Mouse (Mus musculus) fibroblast of lung, adult 2 months (primary cell): ENCODE results near the gene Clec10a.

Experiments used
- DNase-seq: peaks from one replicate; pipeline ENCODE4 v3.0.0-alpha.2; 2011; ENCODE audit warnings: low read depth

Gene Clec10a

GRCm38 (mm10) chr11:70185120-70185519 is 29.1 kb downstream of the Clec10a start:
- no peak for DNase-seq

- no peak for DNase-seq
These were observed 33.5 kb downstream of the Clec10a start for GRCm38 (mm10) chr11:70189319-70190134.

DNA sequence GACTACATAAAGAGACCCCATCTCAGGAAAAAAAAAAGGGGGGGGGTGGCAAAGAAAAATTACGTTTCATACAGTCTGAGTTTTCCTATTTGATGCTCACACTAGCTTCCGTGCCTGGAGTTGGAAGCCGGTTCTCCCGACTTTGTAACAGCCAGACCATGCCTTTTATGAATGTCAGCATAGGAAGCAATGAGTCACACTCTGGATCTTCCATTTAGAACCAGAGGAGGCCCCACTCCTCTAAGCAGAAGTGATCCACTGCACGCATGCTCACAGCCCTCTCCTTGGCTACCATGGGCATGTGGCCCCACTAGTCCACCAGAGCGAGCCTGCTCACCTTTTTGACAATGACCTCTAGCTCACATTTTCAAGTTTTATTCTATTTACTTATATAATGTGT is 35.2 kb downstream of the Clec10a start:
- no peak for DNase-seq

GRCm38 (mm10) chr11:70192157-70192556 is 36.2 kb downstream of the Clec10a start:
- no peak for DNase-seq

DNA sequence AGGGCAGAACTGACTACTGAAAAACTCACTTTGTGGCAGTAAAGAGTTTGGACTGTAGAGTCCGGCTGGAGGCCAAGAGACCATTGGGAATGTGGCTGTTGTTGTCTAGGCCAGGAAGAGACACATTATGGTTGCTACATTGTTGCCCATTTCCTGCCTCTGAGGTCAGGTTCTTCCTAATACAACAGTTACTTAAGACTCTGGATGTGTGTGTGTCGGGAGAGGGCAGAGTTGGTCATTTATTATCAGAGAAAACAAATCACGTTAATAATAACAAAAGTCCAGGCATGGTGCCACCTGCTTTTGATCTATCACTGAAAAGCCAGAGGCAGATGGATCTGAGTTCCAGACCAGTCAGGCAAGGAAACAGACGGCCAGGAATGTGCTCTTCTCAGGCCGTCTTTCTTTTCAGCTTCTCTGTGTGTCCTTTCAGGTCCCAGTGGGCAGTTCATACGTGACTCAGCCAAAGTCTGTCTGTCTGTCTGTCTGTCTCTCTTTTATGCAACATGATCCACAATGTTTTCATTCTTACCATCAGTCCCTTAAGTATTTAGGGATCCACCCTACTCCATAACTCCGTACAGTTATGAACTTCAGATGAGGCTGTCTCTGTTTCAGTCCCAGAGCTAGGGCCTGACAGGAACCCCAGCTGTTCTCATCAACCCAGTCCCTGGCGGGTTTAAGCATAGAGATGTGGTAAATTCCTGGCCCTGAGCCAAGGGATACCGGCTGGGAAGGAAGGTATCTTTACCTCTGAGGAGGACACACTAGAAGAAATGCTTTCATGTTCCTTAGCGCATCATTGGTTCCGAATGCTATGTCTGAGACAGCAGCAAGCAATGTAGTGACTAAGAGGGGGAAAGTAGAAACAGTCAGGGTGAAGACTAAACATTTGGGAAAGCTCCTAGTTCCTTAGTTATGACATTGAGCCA is 37.6 kb downstream of the Clec10a start:
- no peak for DNase-seq

DNA sequence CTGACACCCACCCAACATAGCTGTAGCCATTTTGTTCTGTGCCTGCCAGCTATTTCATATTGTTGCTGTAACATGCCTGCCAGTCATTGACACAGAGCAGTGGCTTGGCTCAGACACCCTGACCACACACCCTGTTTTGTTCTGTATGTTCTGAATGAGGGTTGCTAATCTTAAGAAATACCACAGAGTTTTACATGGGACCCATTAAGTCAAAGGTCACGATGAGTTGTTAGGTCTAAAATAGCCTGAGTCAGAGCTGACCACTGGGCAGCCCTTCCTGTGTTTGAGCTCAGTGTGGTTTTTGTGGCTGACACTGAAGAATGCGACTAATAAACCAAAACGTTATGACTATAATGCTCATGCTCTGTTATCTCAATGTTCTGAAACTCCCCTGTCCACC is 42.3 kb downstream of the Clec10a start:
- peak; percentile 93 for DNase-seq

- DNase-seq = no peak
These were observed 43.1 kb downstream of the Clec10a start for GRCm38 (mm10) chr11:70199107-70199506.

- DNase-seq = no peak
These were observed 44.1 kb downstream of the Clec10a start for GRCm38 (mm10) chr11:70200036-70200608.

DNA sequence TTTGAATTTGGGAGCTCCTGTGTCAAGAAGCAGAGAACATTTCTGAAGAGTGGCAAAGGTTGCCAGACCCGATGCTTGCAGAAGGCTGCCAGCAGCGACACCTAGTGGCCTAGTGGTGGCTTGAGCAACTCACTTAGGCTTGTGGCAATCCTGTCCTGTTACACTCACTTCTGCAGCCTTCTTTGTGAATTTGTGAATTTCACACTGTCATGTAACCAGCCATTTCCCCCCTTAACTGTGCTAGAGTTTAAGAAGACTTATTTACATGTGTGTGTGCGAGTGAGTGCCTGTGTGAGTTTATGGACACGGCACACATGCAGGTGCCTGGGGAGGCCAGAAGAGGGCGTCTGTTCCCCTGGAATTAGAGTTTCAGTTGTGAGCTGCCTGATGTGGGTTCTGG is 45.7 kb downstream of the Clec10a start:
- DNase-seq = no peak

DNA sequence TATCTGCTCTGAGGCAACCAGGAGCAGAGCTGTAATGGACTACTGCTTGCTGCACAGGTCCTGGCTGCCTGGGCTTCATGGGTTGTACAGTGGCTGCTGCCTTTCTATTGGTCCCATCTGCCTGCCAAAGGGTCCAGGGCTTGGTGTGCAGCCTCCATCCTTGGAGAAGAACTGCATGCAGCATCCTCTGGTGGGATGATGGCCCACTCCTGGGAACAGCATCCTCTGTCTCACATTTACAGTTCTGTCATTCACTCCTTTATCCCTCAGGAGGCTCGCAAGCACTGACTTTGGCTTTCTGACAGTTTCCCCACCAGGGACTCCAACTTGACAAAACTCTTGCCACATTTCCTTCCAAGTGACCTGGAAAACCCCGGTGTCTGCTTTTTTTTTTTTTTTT is 50.8 kb downstream of the Clec10a start:
- DNase-seq = no peak

DNA sequence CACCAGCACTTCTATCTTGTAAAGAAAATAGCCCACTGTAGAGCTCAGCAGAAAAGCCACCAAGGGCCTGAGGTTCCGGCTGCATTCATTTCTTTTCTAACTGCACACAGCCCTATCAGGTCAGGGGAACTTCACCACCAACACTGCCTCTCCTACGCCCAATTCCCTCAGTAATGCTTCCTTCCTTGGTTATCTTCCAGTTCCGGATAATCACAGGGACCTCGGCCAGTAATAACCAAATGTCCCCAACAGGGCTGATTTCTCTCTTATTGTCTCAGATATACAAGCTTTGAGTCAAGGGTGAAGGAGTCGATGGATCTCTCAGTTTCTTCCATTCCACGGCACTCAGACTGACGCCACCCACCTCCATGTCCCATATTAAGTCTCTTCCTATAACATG is 51.3 kb downstream of the Clec10a start:
- DNase-seq = no peak

GRCm38 (mm10) chr11:70208778-70209388 is 52.9 kb downstream of the Clec10a start:
- no peak for DNase-seq

GRCm38 (mm10) chr11:70210681-70211080 is 54.7 kb downstream of the Clec10a start:
- no peak for DNase-seq

GRCm38 (mm10) chr11:70211972-70212371 is 56.0 kb downstream of the Clec10a start:
- no peak for DNase-seq

GRCm38 (mm10) chr11:70212423-70212822 is 56.4 kb downstream of the Clec10a start, which contains the start of gene Slc16a11:
Gene Slc16a11, plus strand, starts transcription at chr11:70212752.
- DNase-seq = no peak

GRCm38 (mm10) chr11:70212896-70213295 is 56.9 kb downstream of the Clec10a start:
- DNase-seq = no peak

DNA sequence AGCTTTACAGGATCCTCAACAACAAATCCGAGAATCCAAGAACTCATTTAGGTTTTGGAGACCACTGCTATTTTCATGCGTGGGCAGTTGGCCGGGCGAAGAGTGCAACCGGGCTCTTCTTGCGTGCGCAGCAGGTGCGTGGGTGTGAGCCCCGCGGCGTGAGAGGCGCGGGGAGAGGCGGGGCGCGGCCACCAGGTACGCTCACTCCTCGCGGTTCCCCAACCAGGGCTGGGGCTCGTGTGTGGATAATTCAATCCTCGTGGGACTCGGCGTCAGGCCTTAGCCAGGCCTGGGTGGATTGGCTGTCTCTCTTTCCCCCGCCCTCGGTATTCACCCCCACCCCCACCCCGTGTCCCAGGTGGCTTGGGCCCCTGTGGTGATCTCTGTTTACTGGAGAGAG is 57.7 kb downstream of the Clec10a start:
- DNase-seq = no peak

- DNase-seq = no peak
These were observed 58.3 kb downstream of the Clec10a start for GRCm38 (mm10) chr11:70214191-70214855.

DNA sequence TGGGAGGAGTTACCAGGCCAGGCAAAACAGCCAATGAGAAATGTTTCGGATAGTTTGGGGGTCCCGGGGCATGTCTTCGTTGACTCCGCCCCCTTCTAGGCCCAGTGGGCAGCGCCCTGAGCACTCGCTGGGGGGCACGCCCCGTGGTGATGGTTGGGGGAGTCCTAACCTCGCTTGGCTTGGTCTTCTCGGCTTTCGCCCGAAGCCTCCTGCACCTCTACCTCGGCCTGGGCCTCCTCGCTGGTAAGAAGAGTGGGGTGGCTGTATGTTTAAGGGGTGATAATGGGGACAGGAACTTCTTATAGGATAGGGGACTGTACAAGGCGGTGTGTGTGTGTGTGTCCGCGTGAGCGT is 58.8 kb downstream of the Clec10a start:
- no peak for DNase-seq

GRCm38 (mm10) chr11:70215301-70215700 is 59.3 kb downstream of the Clec10a start:
- DNase-seq = no peak

- no peak for DNase-seq
These were observed 60.1 kb downstream of the Clec10a start for GRCm38 (mm10) chr11:70216103-70216502.

DNA sequence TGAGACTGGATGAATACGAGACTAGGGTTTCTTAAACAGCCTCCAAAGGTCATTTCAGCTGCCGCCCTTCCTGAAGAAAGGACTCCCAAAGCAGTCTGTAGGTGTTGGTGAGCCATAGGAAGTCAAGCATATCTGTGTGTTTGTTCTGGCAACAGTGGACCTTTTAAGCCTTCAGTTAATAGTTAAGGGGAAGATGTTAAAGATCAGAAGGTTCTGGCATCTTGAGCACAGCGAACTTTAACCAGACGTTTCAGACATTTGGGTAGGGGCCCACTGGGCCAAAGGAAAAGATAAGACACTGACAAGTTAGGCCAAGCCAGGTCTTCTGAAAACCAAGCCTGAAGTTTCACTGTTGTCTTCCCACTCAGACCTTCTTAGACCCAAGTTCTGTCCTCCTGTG is 62.0 kb downstream of the Clec10a start:
- no peak for DNase-seq
